Mouse (Mus musculus): Measurements from ENCODE around the gene Rdh1. TPM values are rescaled to one million over a fixed set of nuclear protein-coding genes. Genes with fewer than 3 reads are reported as not detected.
"Not testable (repeated sequence)": the region's sequence is repeated elsewhere in the genome, so short reads cannot be mapped to it uniquely, and the experiment has no call there.

Gene Rdh1
- polyA plus RNA-seq, 1 experiment = 0.07 TPM

DNA sequence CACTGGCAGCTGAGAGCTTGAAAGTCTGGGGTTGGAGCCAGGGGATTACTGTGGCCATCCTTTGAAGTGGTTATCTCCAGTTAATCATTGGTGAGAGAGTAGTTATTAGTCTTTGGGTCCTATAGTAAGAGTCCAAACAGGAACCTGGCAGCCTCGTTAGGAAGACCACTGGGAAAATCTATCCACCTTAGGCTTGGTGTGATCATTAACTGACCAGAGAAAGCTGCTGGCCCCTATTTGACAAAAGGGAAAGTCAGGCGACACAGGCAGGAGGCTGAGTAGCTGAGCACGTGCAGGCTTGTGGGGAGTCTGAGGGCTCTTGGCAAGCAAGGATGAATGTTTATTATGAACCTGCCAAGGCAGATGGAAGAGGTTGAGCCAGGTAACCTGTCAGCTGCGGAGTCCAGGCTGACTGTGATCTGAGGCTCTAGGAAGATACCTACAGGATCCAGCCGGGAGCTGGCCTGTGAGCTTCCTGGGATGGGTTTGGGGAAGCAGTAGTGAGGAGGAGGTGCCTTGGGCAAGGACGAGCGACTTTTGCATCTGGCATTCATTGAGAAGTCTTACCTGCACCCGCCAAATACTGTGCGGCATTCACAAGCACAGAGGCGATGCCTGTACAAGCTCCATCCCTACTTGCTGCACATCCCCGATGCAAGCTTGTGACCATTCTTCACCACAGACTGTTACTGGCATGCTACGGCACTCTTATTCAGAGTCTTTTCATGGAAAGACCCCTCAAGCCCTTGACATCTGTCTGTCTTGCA, 4.6 kb downstream of the Rdh1 start:
- Histone ChIP-seq H3K36me3 (ENCODE audit: control insufficient read depth, insufficient read depth, low read length) (no peaks in the 10 kb centered on the region), H3K27me3 (ENCODE audit: control insufficient read depth, insufficient read depth, low read length) (no peaks in the 10 kb centered on the region), H3K4me3 (ENCODE audit: control insufficient read depth, low read depth, low read length) (no peak overlapping the region), H3K4me1 (ENCODE audit: control insufficient read depth, insufficient read depth, low read length) (no peaks in the 10 kb centered on the region), H3K27ac (ENCODE audit: control insufficient read depth, insufficient read depth, low read depth, low read length) (no peak overlapping the region)
- TF ChIP-seq CTCF (IDR thresholded peaks at IDR 0.05; ENCODE audit: control insufficient read depth, insufficient read depth, insufficient replicate concordance, low read depth, low read length) (no peak), POLR2A (IDR thresholded peaks at IDR 0.05; ENCODE audit: control insufficient read depth, low read depth, low read length) (no peak)

- Histone ChIP-seq H3K27ac (ENCODE audit: control insufficient read depth, insufficient read depth, low read depth, low read length) (no peak overlapping the region), H3K27me3 (ENCODE audit: control insufficient read depth, insufficient read depth, low read length) (no peaks in the 10 kb centered on the region), H3K36me3 (ENCODE audit: control insufficient read depth, insufficient read depth, low read length) (no peaks in the 10 kb centered on the region), H3K4me3 (ENCODE audit: control insufficient read depth, low read depth, low read length) (no peak overlapping the region), H3K4me1 (ENCODE audit: control insufficient read depth, insufficient read depth, low read length) (no peaks in the 10 kb centered on the region)
- TF ChIP-seq CTCF (IDR thresholded peaks at IDR 0.05; ENCODE audit: control insufficient read depth, insufficient read depth, insufficient replicate concordance, low read depth, low read length) (no peak), POLR2A (IDR thresholded peaks at IDR 0.05; ENCODE audit: control insufficient read depth, low read depth, low read length) (no peak)
Observed at GRCm38 (mm10) chr10:127766564-127766963, 7.0 kb downstream of the Rdh1 start.

DNA sequence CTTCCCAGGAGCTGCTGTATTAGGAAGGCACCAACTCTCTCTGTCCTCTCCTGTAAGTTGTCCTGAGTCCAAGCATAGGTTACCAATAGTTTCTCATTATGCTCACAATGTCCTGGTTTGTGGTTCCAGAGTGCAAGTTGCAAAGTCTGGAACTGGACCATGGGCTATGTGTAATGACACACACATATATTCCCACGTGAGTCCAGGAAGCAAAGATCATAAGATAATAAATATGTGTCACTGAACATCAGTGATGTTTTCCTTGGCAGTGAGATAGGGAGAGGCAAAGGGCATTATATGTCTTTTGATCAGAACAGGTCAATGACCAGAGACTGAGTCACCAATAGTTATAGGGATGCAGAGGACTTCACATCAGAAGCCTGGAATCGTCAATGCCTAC, 16.5 kb downstream of the Rdh1 start, which contains the start of gene Rdh9:
TSS of gene Rdh9 (plus strand) at position 376 of the 400 bp plus-strand sequence.
- no peak for TF ChIP-seq POLR2A (IDR thresholded peaks at IDR 0.05; ENCODE audit: control insufficient read depth, low read depth, low read length)
- no peak for TF ChIP-seq CTCF (IDR thresholded peaks at IDR 0.05; ENCODE audit: control insufficient read depth, insufficient read depth, insufficient replicate concordance, low read depth, low read length)
- Histone ChIP-seq H3K36me3 (ENCODE audit: control insufficient read depth, insufficient read depth, low read length) (no peaks in the 10 kb centered on the region), H3K27me3 (ENCODE audit: control insufficient read depth, insufficient read depth, low read length) (no peaks in the 10 kb centered on the region), H3K27ac (ENCODE audit: control insufficient read depth, insufficient read depth, low read depth, low read length) (no peak within 1 kb of the TSS), H3K4me1 (ENCODE audit: control insufficient read depth, insufficient read depth, low read length) (no peaks in the 10 kb centered on the region), H3K4me3 (ENCODE audit: control insufficient read depth, low read depth, low read length) (no peak within 1 kb of the TSS)

DNA sequence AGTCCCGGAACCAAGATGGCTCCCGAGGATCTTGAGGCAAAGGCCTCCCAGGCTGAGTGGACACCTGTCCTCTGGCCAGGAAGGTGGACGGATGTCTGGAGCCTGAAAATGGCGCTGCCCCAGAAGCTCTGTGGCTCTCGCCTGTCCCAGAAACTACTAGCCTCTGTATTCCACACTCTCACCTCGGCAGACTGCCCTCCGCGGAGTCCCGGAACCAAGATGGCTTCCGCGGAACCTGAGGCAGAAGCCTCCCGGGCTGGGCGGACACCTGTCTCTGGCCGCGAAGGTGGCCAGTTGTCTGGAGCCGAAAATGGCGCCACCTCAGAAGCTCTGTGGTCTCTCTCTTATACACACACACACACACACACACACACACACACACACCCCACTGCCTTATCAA, 22.8 kb downstream of the Rdh1 start:
- not testable (repeated sequence) for H3K27me3 ChIP-seq (ENCODE audit: control insufficient read depth, insufficient read depth, low read length); H3K27ac ChIP-seq (ENCODE audit: control insufficient read depth, insufficient read depth, low read depth, low read length); H3K4me1 ChIP-seq (ENCODE audit: control insufficient read depth, insufficient read depth, low read length)

DNA sequence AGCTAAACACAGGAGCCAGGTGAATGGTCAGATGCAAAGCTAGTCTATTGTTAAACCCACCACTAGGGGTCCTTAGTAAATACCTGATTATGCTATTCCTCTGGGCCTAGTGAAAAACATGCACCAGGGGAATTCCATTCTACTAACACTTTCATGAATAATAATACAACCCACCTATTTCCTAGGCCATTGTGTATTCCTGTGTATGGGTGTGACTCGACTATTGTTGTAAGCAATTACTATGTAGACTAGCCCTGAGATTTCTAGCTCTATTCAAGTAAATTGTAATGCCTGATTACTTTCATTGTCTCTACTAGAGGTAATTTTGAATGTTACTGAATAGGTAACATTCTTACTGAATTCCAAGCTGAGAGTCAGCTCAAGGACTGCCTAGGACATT, 25.9 kb downstream of the Rdh1 start:
- not testable (repeated sequence) for H3K27me3 ChIP-seq (ENCODE audit: control insufficient read depth, insufficient read depth, low read length); H3K36me3 ChIP-seq (ENCODE audit: control insufficient read depth, insufficient read depth, low read length); H3K4me1 ChIP-seq (ENCODE audit: control insufficient read depth, insufficient read depth, low read length)

More for the DNA sequence above, 22.8 kb downstream of the Rdh1 start:
- not testable (repeated sequence) for H3K4me3 ChIP-seq (ENCODE audit: control insufficient read depth, low read depth, low read length); H3K36me3 ChIP-seq (ENCODE audit: control insufficient read depth, insufficient read depth, low read length)

GRCm38 (mm10) chr10:127799295-127799694, 39.8 kb downstream of the Rdh1 start:
- no peaks in the 10 kb centered on the region for H3K36me3 ChIP-seq (ENCODE audit: control insufficient read depth, insufficient read depth, low read length)
- no peak overlapping the region for H3K27ac ChIP-seq (ENCODE audit: control insufficient read depth, insufficient read depth, low read depth, low read length)
- TF ChIP-seq CTCF (IDR thresholded peaks at IDR 0.05; ENCODE audit: control insufficient read depth, insufficient read depth, insufficient replicate concordance, low read depth, low read length) (no peak), POLR2A (IDR thresholded peaks at IDR 0.05; ENCODE audit: control insufficient read depth, low read depth, low read length) (no peak)

More for the DNA sequence above, 25.9 kb downstream of the Rdh1 start:
- not testable (repeated sequence) for H3K4me3 ChIP-seq (ENCODE audit: control insufficient read depth, low read depth, low read length); H3K27ac ChIP-seq (ENCODE audit: control insufficient read depth, insufficient read depth, low read depth, low read length)

DNA sequence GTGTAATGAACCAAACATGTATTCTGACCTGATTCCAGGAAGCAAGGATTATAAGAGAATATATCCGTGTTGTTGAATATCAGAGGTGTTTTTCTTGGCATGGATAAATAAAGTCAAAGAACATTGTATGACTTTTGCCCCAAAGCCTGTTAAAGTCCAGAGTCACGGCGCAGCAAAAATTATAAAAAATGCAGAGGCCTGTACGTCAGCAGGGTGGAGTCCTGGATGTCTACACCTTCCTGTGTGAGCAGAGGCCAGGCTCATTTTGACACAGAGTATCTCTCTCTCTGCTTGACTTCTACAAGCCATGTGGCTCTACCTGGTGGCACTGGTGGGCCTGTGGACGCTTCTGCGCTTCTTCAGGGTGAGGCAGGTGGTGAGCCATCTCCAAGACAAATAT, 41.4 kb downstream of the Rdh1 start, which contains the start of gene Rdh16:
TSS of gene Rdh16 (plus strand) at position 262 of the 400 bp plus-strand sequence.
- H3K4me3 ChIP-seq (ENCODE audit: control insufficient read depth, low read depth, low read length) = no peak within 1 kb of the TSS
- no peak for TF ChIP-seq POLR2A (IDR thresholded peaks at IDR 0.05; ENCODE audit: control insufficient read depth, low read depth, low read length)
- no peak for TF ChIP-seq CTCF (IDR thresholded peaks at IDR 0.05; ENCODE audit: control insufficient read depth, insufficient read depth, insufficient replicate concordance, low read depth, low read length)
- H3K27ac ChIP-seq (ENCODE audit: control insufficient read depth, insufficient read depth, low read depth, low read length) = no peak within 1 kb of the TSS
- no peaks in the 10 kb centered on the region for H3K27me3 ChIP-seq (ENCODE audit: control insufficient read depth, insufficient read depth, low read length)
- H3K36me3 ChIP-seq (ENCODE audit: control insufficient read depth, insufficient read depth, low read length) = no peaks in the 10 kb centered on the region
- no peaks in the 10 kb centered on the region for H3K4me1 ChIP-seq (ENCODE audit: control insufficient read depth, insufficient read depth, low read length)

More at GRCm38 (mm10) chr10:127799295-127799694, 39.8 kb downstream of the Rdh1 start:
- H3K27me3 ChIP-seq (ENCODE audit: control insufficient read depth, insufficient read depth, low read length) = no peaks in the 10 kb centered on the region
- H3K4me1 ChIP-seq (ENCODE audit: control insufficient read depth, insufficient read depth, low read length) = no peaks in the 10 kb centered on the region
- no peak overlapping the region for H3K4me3 ChIP-seq (ENCODE audit: control insufficient read depth, low read depth, low read length)

DNA sequence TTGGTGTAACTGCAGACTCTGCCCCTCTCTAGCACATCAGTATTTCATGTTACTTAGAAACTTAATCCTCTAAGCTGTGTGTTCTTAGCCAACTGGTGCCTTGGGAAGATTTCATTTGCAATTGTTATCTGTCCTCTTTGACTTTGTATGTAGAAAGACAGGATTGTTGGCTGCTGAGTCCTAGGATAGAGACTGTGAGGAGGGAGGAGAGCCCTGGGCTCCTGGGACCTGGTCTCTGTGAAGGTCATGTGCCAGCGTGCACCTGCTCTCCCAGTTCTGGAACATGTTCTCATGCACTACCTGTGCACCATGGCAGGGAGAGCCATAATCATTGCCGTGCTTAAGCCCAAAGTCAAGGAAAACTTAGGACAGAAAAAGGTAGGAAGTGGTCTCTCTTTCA, 42.1 kb downstream of the Rdh1 start:
- Histone ChIP-seq H3K27ac (ENCODE audit: control insufficient read depth, insufficient read depth, low read depth, low read length) (no peak overlapping the region), H3K36me3 (ENCODE audit: control insufficient read depth, insufficient read depth, low read length) (no peaks in the 10 kb centered on the region), H3K4me3 (ENCODE audit: control insufficient read depth, low read depth, low read length) (no peak overlapping the region)

More for the DNA sequence above, 42.1 kb downstream of the Rdh1 start:
- no peaks in the 10 kb centered on the region for H3K4me1 ChIP-seq (ENCODE audit: control insufficient read depth, insufficient read depth, low read length)
- H3K27me3 ChIP-seq (ENCODE audit: control insufficient read depth, insufficient read depth, low read length) = no peaks in the 10 kb centered on the region
- TF ChIP-seq POLR2A (IDR thresholded peaks at IDR 0.05; ENCODE audit: control insufficient read depth, low read depth, low read length) (no peak), CTCF (IDR thresholded peaks at IDR 0.05; ENCODE audit: control insufficient read depth, insufficient read depth, insufficient replicate concordance, low read depth, low read length) (no peak)
